Mouse (Mus musculus): Measurements from ENCODE around the gene Klc1.

- TF ChIP-seq CTCF (IDR thresholded peaks at IDR 0.05; ENCODE audit: extremely low read depth, insufficient read depth, low read length): no peak
- no peak for TF ChIP-seq POLR2A (IDR thresholded peaks at IDR 0.05; ENCODE audit: extremely low read depth, insufficient read depth, low read length)
These were observed 94.4 kb downstream of the Klc1 start for GRCm38 (mm10) chr12:111853011-111853436.
